Mouse (Mus musculus) adrenal gland, postnatal 0 days (tissue): ENCODE data around the gene Il7r. TPM values are rescaled to one million over a fixed set of nuclear protein-coding genes. Genes with fewer than 3 reads are reported as not detected.

Experiments used
- polyA plus RNA-seq: library from polyadenylated mRNA; unstranded; fragments of >200 nt; fragmentation: Nextera tagmentation; extraction: Ambion mirVana; gene quantifications from 2 replicates; pipeline ENCODE4 v1.2.1, GENCODE M21; 2015

Il7r gene
- polyA plus RNA-seq, result 0.11 and 0.30 TPM in 2 replicates

DNA sequence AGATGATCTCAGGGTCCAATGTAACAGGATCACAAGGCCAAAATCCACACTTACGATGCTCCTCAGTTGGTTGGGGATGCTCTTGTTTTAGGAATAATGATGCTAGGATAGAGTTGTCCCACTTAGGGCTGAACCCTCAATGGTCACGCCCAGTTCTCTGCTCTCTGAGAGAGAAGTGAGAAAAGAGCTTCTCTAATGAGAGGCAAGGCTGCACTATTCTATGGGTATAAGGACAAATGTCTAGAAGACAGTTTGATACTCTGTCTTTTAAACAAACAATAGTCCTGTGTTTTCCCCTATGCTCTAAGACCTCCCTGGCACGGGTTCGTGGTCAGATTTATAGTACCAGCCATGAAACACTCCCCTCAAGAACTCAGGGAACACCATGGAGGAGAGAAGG is at the start of gene Il7r:
Il7r (minus strand) TSS at position 101 of the 400 bp plus-strand sequence.

Other genes with a start within 250 kb of the Il7r start
- 0.19 and 0.28 TPM in 2 replicates for gene Ugt3a2, start 194.6 kb downstream of the Il7r start, polyA plus RNA-seq
- 0.17 and 0.39 TPM in 2 replicates for gene Capsl, start 94.1 kb downstream of the Il7r start, polyA plus RNA-seq
- gene Spef2, start 218.7 kb upstream of the Il7r start, polyA plus RNA-seq, result 0.44 and 0.86 TPM in 2 replicates